Mouse (Mus musculus): Measurements from ENCODE around the gene Esp23.
"Not testable (repeated sequence)": the region's sequence is repeated elsewhere in the genome, so short reads cannot be mapped to it uniquely, and the experiment has no call there.

Esp23 gene

DNA sequence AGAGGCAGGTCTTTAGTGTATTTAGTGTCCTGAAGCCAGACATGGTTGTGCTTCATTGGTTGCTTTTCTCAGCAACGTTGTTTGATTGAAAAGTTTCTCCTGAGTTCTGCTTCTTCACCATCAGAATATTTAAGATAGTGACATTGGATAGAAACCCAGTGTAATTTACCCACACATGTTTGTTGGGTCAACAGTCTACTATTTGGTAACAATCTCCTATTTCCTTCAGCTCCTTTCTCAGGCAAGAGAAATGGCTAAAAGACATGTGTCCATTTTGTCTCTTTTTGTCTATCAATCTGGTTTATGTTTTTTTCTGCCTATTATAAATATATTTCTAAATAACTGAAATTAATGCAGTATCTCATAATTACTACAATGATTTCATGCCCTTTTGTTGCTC lies at the start of gene Esp23:
Esp23 (minus strand) TSS at position 101 of the 400 bp plus-strand sequence.
- DNase-seq (ENCODE audit: low spot score): no peak

DNA sequence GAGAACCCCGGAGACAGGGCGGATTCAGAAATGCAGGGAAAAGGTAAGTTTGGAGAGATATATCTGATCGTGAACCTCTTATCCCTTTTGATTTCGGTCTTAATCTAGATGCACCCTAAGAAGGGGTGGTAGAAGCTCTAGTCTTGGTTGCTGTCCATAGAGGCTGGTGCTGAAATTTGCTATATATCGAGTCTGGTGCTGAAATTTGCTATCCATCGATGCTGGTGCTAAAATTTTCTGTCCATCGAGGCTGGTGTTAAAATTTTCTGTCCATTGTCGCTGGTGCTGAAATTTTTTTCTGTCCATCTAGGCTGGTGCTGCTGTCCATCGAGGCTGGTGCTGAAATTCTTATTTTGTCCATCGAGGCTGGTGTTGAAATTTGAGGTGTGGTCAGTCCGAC lies 30.3 kb upstream of the Esp23 start:
- DNase-seq (ENCODE audit: low spot score): not testable (repeated sequence)

DNA sequence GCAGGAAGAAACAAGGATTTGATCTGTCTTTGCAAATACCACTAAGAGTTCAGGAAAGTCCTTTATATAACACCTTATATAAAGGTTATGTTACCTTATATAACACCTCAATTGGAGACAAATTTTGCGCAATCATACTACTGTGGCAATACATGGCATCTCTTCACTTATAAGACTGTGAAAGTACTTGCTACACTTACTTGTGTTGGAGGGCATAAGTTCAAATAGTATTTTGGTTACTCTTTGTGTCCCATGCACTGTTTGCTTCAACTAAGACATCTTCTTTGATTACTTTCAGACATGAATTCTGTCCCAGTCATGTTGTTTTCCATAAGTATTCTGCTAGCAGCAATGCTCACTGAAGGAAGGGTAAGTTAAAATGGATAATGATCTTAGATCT lies 18.2 kb upstream of the Esp23 start, which contains the start of gene Esp22:
Esp22 (plus strand) TSS at position 301 of the 400 bp plus-strand sequence.
- DNase-seq (ENCODE audit: low spot score): no peak

DNA sequence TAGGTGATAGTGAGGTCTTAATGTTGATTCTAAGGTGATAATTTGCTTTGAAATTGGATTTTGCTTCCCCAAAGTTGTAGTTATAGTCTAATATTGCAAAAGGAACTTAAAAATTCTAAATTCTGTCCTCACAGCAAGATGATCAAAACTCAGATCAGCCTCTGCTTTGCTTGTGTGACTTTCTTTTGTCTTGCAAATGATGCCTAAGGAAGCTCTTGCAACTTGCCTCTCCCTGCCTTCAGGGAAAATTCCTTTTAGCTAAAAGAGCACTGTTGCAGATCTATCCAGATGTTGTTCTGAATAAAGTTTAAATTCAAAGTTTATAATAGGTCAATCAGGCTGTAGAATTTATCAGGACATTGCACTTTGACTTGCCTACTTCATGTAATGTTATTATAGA lies 13.2 kb downstream of the Esp23 start:
- DNase-seq (ENCODE audit: low spot score): no peak

DNA sequence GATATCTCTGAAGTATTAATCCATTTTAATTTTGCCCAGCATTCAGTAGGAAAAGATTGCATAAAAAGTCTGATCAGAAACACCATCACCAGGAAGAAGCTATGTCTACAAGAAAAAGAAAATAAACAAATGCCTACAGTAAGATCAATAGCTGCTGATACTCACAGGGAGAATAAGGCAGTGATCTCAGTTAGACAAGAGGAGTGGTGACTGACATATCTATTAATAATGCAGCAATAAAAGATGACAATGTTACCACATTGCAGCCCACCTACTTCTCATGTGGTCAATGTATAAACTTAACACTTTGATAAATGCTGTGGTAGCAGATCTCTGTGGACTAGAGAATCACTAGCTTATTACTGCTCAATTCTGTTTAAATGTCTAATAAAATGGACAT lies 33.6 kb downstream of the Esp23 start, which contains the start of gene Gm21903:
Gm21903 (minus strand) TSS at position 101 of the 400 bp plus-strand sequence.
- no peak for DNase-seq (ENCODE audit: low spot score)

DNA sequence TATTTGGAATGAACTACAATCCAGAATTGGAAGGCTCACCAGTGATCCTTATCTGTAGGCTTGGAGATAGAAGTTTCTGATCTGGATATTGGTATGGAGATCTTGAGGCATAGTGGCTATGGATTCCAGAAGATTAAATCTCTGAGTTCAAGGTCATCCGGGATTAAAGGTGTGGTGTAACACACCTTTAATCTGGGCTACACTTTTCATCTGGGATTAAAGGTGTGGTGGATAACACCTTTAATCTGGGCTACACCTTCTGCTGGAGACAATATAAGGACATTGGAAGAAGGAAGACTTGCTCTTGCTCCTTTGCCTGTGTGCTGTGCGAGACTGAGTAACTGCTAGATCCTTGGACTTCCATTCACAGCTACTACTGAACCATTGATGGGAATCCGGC lies 40.4 kb downstream of the Esp23 start, which contains the start of gene Esp24:
Esp24 (plus strand) TSS at position 301 of the 400 bp plus-strand sequence.
- not testable (repeated sequence) for DNase-seq (ENCODE audit: low spot score)
